ENCODE assay signal across 23 mouse cellular contexts in the genomic region with DNA sequence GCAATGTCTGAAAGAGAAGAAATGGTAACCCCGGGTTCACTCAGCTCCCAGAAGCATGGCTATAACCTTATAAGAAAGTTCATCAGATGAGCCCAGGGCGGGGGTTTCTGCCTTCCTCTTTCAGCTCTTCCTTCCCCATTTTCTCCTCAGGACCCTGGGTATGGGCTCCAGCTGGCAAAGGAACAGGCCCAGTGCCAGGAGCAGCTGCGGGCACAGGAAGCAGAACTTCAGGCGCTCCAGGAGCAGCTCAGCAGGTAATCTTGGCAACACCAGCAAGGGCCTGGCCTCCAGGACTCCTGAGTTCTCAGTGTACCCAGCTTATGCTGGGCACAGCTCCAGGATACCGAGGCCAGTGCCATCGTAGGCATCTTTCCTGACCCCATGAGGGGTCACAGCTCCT. TPM values are rescaled to one million over a fixed set of nuclear protein-coding genes. Genes with fewer than 3 reads are reported as not detected.
A peak's percentile ranks its signal among the peaks of the same experiment; 100 is the strongest.
DNase-seq lines count a peak whose midpoint lies in the region.
"Had no signal": no experiment of that assay in that cellular context is flagged by ENCODE, and none has a peak within 500 bp of the region (broad histone marks: within the 10 kb centered on the region; RNA-seq: fewer than 3 reads in every experiment).

No protein-coding gene starts in this region.

- H3K27me3 ChIP-seq in hindbrain, embryonic 10.5 days (ENCODE audit: insufficient read depth, poor library complexity, severe bottlenecking), result no peaks in the 10 kb centered on the region
- H3K27me3 ChIP-seq: kidney, embryonic 15.5 days; limb, embryonic 13.5 days; neural tube, embryonic 12.5 days had no signal

- H3K36me3 ChIP-seq in hindbrain, embryonic 10.5 days, result no peaks in the 10 kb centered on the region
- H3K36me3 ChIP-seq: embryonic facial prominence, embryonic 10.5 days; kidney, embryonic 15.5 days; limb, embryonic 13.5 days; liver, embryonic 15.5 days; neural tube, embryonic 12.5 days had no signal

- H3K4me1 ChIP-seq in hindbrain, embryonic 10.5 days (replicated peaks), result 0 out of 2 replicates have a peak, but pooled peaks cover 7% of the 10 kb centered on the region
- H3K4me1 ChIP-seq: limb, embryonic 13.5 days; neural tube, embryonic 12.5 days had no signal

- no peak overlapping the region for H3K27ac ChIP-seq in hindbrain, embryonic 10.5 days
- H3K27ac ChIP-seq: embryonic facial prominence, embryonic 10.5 days; kidney, embryonic 15.5 days; limb, embryonic 13.5 days; liver, embryonic 15.5 days; neural tube, embryonic 12.5 days had no signal

- peak; percentile 7 for DNase-seq in cerebellum, adult 11-12 months
- DNase-seq in cerebellum, postnatal 4 days (ENCODE audit: low spot score in 2 of 2), result no peak
- DNase-seq in left cerebral cortex, postnatal 4 days, result peak; percentile 43
- DNase-seq in left cerebral cortex, adult 11 months (ENCODE audit: low spot score), result no peak
- DNase-seq in right cerebral cortex, postnatal 14 days, result peak; percentile 36
- DNase-seq in right cerebral cortex, postnatal 36 days (ENCODE audit: low spot score in 2 of 2), result no peak
- DNase-seq in urinary bladder, postnatal 36 days (ENCODE audit: low spot score in 2 of 2), result no peak
- no peak for DNase-seq in hindbrain, embryonic 10.5 days (ENCODE audit: low spot score)
- DNase-seq: adrenal gland, postnatal 14 days; cerebellum, adult 11 months; cerebellum, postnatal 36 days; gastrocnemius, postnatal 10 days; kidney, postnatal 4 days; layer of hippocampus, adult 9-11 months had no signal

- H3K4me3 ChIP-seq in hindbrain, embryonic 10.5 days, result no peak overlapping the region
- H3K4me3 ChIP-seq: embryonic facial prominence, embryonic 10.5 days; kidney, embryonic 15.5 days; limb, embryonic 13.5 days; liver, embryonic 15.5 days; neural tube, embryonic 12.5 days had no signal

- WGBS in hindbrain, embryonic 10.5 days, result 77% methylated on average over 6 of the region's 6 CpGs

- intact Hi-C loops in left cerebral cortex, postnatal 4 days (cut with DNase I), result no loop called here

- H3K9me3 ChIP-seq in hindbrain, embryonic 10.5 days, result no peaks in the 10 kb centered on the region
- H3K9me3 ChIP-seq: embryonic facial prominence, embryonic 10.5 days; kidney, embryonic 15.5 days; limb, embryonic 13.5 days; liver, embryonic 15.5 days; neural tube, embryonic 12.5 days had no signal

RNA-seq across cellular contexts. Expression of gene Rufy4, which starts 8.6 kb away (rescaled TPM):
- total RNA-seq in left cerebral cortex, postnatal 4 days (2021), result under 1 TPM in 1 of 2 experiments, not detected in 1; 0.20 TPM
- 0.31 and 0.37 TPM in 2 replicates for polyA plus RNA-seq in hindbrain, embryonic 10.5 days (2016; fragmentation: Nextera tagmentation; extraction: Ambion mirVana)
- total RNA-seq: ES-E14; left cerebral cortex, adult 8-10 months had no signal
- polyA plus RNA-seq: activated CD4-positive, CD25-positive, alpha-beta regulatory T cell, adult 4 months; CD4-positive, CD25-positive, alpha-beta regulatory T cell, adult 4 months; liver, embryonic 15.5 days had no signal

RNA-seq across cellular contexts. Expression of gene Tns1, which starts 9.7 kb away (rescaled TPM):
- total RNA-seq in left cerebral cortex, postnatal 4 days (2021), result 10 to 100 TPM; 19.6 to 21.4 TPM
- 15.1 and 15.3 TPM in 2 replicates for polyA plus RNA-seq in hindbrain, embryonic 10.5 days (2016; fragmentation: Nextera tagmentation; extraction: Ambion mirVana)

RNA-seq across cellular contexts. Expression of gene Cxcr2, which starts 19.8 kb away (rescaled TPM):
- total RNA-seq in left cerebral cortex, postnatal 4 days (2021), result under 1 TPM in 1 of 2 experiments, not detected in 1; 0.12 TPM
- 0.11 and 0.18 TPM in 2 replicates for polyA plus RNA-seq in hindbrain, embryonic 10.5 days (2016; fragmentation: Nextera tagmentation; extraction: Ambion mirVana)
- polyA plus RNA-seq: CD4-positive, CD25-positive, alpha-beta regulatory T cell, adult 4 months had no signal

Comparison
In these comparisons a context has a peak if more than half of its experiments do, and no peak if none do; other contexts are left out.
1. DNase-seq: peak in cerebellum, adult 11-12 months (single experiment), left cerebral cortex, postnatal 4 days (single experiment) and right cerebral cortex, postnatal 14 days (single experiment); none in cerebellum, postnatal 4 days (0 of 2), left cerebral cortex, adult 11 months (single experiment), right cerebral cortex, postnatal 36 days (0 of 2), urinary bladder, postnatal 36 days (0 of 2) and hindbrain, embryonic 10.5 days (single experiment).